Mouse (Mus musculus) midbrain, embryonic 16.5 days (tissue): ENCODE results near the gene Inka1. TPM values are rescaled to one million over a fixed set of nuclear protein-coding genes. Genes with fewer than 3 reads are reported as not detected.
"Not testable (repeated sequence)": the region's sequence is repeated elsewhere in the genome, so short reads cannot be mapped to it uniquely, and the experiment has no call there.

Source experiments
- ATAC-seq: fragments of 200-750 bp; cut with Nextera tagmentation; 2 replicates; pipeline ENCODE4 v1.8.0; 2017; ENCODE audit warnings: moderate TSS enrichment
- H3K27ac ChIP-seq: fragments of 300-500 bp; sonication (generic); 2 replicates; pipeline ENCODE4 v1.5.1; 2014; ENCODE audit warnings: mild to moderate bottlenecking, low read length, mixed read lengths
- H3K27me3 ChIP-seq: fragments of 300-500 bp; sonication (generic); 2 replicates; pipeline ENCODE4 v1.6.1; 2014; ENCODE audit warnings: low read depth, low read length, mixed read lengths; ENCODE audit not compliant: control insufficient read depth, insufficient read depth
- H3K36me3 ChIP-seq: fragments of 300-500 bp; sonication (generic); 2 replicates; pipeline ENCODE4 v1.6.1; 2014; ENCODE audit warnings: mild to moderate bottlenecking, low read length, moderate library complexity, mixed read lengths; ENCODE audit not compliant: control insufficient read depth, insufficient read depth
- H3K4me1 ChIP-seq: fragments of 300-500 bp; sonication (generic); 2 replicates; pipeline ENCODE4 v1.6.1; 2014; ENCODE audit warnings: mild to moderate bottlenecking, low read length, mixed read lengths; ENCODE audit not compliant: control insufficient read depth, insufficient read depth
- H3K4me2 ChIP-seq: fragments of 300-500 bp; sonication (generic); 2 replicates; pipeline ENCODE4 v1.6.1; 2014; ENCODE audit warnings: mild to moderate bottlenecking, low read length, mixed read lengths
- H3K4me3 ChIP-seq: fragments of 300-500 bp; sonication (generic); 2 replicates; pipeline ENCODE4 v1.5.1; 2014; ENCODE audit warnings: low read depth, mild to moderate bottlenecking, low read length, moderate library complexity, mixed read lengths
- H3K9ac ChIP-seq: fragments of 300-500 bp; sonication (generic); 2 replicates; pipeline ENCODE4 v1.6.1; 2014; ENCODE audit warnings: low read depth, low read length, mixed read lengths
- H3K9me3 ChIP-seq: fragments of 300-500 bp; sonication (generic); replicated peaks from 2 replicates; pipeline ENCODE4 v1.6.1; 2014; ENCODE audit warnings: mild to moderate bottlenecking, low read length, mixed read lengths; ENCODE audit not compliant: control insufficient read depth, poor library complexity, severe bottlenecking
- WGBS: fragments of 180-500 bp; shearing (Covaris S2); extraction: QIAGEN DNeasy Blood & Tissue Kit; methylation state at CpG from one replicate; pipeline ENCODE4 v1.1.7; 2014; 5-methylcytosine and 5-hydroxymethylcytosine counted together
- polyA plus RNA-seq: library from polyadenylated mRNA; unstranded; fragments of >200 nt; fragmentation: Nextera tagmentation; extraction: Ambion mirVana; gene quantifications from 2 replicates; pipeline ENCODE4 v1.2.1, GENCODE M21; 2015

Inka1 gene
- polyA plus RNA-seq = 16.7 and 17.6 TPM in 2 replicates

DNA sequence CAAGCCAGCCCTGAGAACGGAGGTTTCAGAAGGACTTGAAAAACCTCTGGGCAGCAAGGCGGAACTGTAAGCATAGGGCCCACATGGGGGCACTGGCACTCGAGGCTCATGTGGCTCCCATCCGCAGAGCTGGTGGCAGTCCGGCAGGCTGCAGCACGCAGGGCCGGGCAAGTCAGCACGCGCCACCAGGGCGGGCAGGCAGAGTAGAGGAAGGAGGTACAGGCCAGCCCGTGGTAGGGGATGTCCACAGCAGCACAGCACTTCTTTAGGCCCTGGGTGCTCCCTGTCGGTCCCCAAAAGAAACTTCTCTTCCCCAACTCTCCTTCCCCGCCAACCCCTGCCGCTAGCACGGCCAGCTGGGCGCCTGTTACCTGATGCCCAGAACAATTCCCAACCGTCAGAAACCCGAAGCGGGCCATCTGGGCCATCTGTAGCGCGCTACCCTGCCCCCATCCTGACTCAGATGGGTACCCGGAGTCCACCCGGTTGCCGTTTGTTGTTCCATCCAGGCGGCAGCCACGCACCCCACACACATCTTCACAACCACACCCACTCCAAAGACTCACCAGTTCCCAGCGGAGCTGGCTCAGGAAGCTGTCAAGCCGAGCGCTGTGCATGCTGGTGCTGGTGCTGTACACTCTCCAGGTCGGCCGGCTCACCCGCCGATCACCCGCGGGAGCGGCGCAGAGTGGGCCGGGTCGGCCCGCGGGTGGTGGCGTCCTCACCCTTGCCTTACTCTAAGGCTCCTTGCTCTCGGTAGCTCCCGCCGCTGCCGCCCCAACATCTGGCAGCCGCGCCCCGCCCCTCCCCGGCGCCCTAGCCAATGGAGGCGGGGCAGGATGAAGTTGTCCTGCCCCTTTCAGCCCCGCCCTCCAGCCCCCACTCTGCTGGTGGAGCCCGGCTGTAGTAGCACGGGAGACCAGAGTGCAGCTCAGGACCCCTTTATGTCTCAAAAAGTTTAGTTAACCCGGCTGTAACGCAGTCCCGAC is at the start of gene Inka1:
Gene Inka1, minus strand, starts transcription at position 749 of the 989 bp plus-strand sequence.
- peak; percentile 79 for ATAC-seq
- WGBS = 1% methylated on average over 57 of the region's 58 CpGs
- H3K9ac ChIP-seq = peak within 1 kb of the TSS; percentile 59
- no peaks in the 10 kb centered on the region for H3K9me3 ChIP-seq
- peak within 1 kb of the TSS; percentile 89 for H3K4me2 ChIP-seq
- H3K4me3 ChIP-seq = peak within 1 kb of the TSS; percentile 49
- peaks cover 10% of the 10 kb centered on the region for H3K4me1 ChIP-seq
- peaks cover 7% of the 10 kb centered on the region for H3K27me3 ChIP-seq
- peak within 1 kb of the TSS; percentile 53 for H3K27ac ChIP-seq
- H3K36me3 ChIP-seq = no peaks in the 10 kb centered on the region

DNA sequence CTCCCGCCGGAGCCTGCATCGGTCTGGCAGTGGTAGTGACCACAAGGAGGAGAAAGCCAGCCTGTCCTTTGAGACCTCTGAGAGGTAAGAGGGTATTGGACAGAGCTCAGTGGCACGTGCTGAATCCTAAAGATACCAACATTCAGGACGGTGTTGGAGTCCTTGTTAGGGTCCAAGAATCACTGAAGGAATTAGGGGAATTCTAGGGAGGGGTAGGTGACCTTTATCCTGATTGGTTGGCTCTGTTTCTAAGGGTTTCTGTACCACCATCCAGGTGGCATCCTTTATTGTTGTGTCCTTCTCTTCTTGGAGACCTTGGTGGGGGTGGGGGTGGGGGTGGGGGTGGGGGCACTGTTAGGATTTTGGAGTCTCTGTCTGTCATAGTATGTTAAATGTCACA is 46.4 kb upstream of the Inka1 start:
- no peak overlapping the region for H3K4me3 ChIP-seq
- H3K9ac ChIP-seq = no peak overlapping the region
- H3K4me2 ChIP-seq = no peak overlapping the region
- ATAC-seq = no peak
- H3K27me3 ChIP-seq = no peaks in the 10 kb centered on the region
- no peaks in the 10 kb centered on the region for H3K4me1 ChIP-seq
- no peaks in the 10 kb centered on the region for H3K9me3 ChIP-seq
- H3K36me3 ChIP-seq = peaks cover 25% of the 10 kb centered on the region
- 89% methylated on average over 5 of the region's 5 CpGs for WGBS
- H3K27ac ChIP-seq = no peak overlapping the region

DNA sequence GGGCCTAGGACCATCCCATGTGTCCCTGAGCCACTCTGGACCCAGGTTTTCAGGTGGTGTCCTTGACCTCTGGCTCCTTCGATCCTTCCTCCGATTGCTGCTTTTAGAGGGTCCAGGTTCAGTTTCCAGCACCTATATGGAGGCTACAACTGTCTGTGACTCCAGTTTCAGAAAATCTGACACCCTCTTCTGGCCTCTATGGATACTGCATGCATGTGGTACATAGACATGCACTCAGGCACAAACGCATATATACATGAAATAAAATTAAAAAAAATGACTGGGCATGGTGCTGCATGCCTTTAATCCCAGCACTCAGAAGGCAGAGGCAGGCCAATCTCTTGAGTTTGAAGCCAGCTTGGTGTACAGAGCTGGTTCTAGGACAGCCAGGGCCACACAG is 42.2 kb upstream of the Inka1 start:
- H3K4me2 ChIP-seq = no peak overlapping the region
- H3K27ac ChIP-seq = no peak overlapping the region
- H3K9me3 ChIP-seq = no peaks in the 10 kb centered on the region
- peaks cover 21% of the 10 kb centered on the region for H3K36me3 ChIP-seq
- H3K4me3 ChIP-seq = no peak overlapping the region
- no peak for ATAC-seq
- no peak overlapping the region for H3K9ac ChIP-seq
- no peaks in the 10 kb centered on the region for H3K4me1 ChIP-seq
- WGBS = 97% methylated on average over 3 of the region's 3 CpGs
- H3K27me3 ChIP-seq = no peaks in the 10 kb centered on the region

DNA sequence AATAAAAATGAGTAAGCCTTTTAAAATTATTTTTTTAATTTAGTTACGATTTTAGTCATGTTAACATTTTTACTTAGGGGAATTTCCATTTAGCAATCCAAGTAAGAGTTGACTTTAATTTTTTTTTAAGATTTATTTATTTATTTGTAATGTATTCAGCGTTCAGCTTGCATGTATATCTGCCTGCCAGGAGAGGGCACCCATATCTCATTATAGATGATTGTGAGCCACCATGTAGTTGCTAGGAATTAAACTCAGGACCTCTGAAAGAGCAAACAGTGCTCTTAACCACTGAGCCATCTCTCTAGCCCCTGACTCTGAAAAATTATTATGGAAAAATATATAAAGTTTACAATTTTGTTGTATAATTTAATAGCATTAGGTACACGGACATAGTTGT is 40.9 kb upstream of the Inka1 start:
- peaks cover 16% of the 10 kb centered on the region for H3K36me3 ChIP-seq
- no peak overlapping the region for H3K9ac ChIP-seq
- H3K4me1 ChIP-seq = no peaks in the 10 kb centered on the region
- H3K4me3 ChIP-seq = no peak overlapping the region
- H3K27me3 ChIP-seq = no peaks in the 10 kb centered on the region
- WGBS = 96% methylated on average over 3 of the region's 3 CpGs
- ATAC-seq = no peak
- no peak overlapping the region for H3K4me2 ChIP-seq
- H3K27ac ChIP-seq = no peak overlapping the region
- H3K9me3 ChIP-seq = no peaks in the 10 kb centered on the region

DNA sequence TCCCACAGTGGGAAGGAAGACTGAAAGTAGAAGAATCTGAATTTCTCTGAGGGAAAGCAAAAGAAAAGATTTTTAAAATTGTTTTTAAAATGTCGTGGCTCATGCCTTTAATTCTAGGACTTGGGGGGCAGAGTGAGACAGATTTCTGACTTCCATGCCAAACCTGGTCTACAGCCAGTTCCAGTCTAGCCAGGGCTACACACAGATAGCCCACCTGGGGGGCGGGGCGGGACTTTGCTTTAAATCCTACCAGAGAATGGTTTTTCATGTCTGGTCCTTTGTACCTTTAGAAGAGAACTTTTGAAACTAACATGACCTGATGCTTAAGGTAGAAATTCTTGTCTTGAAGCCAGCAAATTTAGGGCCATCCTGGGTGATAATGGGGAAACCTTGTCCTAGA is 37.5 kb upstream of the Inka1 start:
- H3K27ac ChIP-seq = no peak overlapping the region
- whole genome bisulfite sequencing = 89% methylated on average over 3 of the region's 3 CpGs
- H3K36me3 ChIP-seq = peaks cover 16% of the 10 kb centered on the region
- no peaks in the 10 kb centered on the region for H3K9me3 ChIP-seq
- H3K4me2 ChIP-seq = no peak overlapping the region
- no peak overlapping the region for H3K9ac ChIP-seq
- no peak overlapping the region for H3K4me3 ChIP-seq
- H3K27me3 ChIP-seq = no peaks in the 10 kb centered on the region
- H3K4me1 ChIP-seq = peaks cover 6% of the 10 kb centered on the region; the same call in 1 of the 2 replicates
- ATAC-seq = no peak

DNA sequence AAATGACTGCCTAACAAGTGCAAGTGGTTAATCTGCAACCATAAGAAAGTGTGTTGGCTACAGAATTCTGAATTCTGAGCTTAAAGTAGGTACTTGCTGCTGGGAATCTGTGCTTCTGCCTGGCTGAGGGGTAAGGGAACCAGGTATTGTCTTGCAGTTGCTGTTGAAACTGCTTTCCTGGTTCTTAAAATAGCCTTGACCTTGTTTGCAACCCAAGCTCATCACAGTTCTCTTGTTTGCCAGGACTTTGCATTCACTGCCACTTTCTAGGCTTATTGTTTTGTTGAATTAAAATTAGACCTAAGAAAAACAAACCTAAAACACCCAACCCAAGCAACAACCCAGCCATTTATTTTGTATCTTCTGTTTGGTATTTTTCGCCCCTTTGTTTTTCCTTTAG is 35.1 kb upstream of the Inka1 start:
- 84% methylated on average over 1 of the region's 1 CpGs for WGBS
- Histone ChIP-seq H3K36me3 (peaks cover 7% of the 10 kb centered on the region), H3K4me2 (no peak overlapping the region), H3K9ac (no peak overlapping the region), H3K9me3 (no peaks in the 10 kb centered on the region), H3K27ac (no peak overlapping the region), H3K27me3 (no peaks in the 10 kb centered on the region), H3K4me1 (peaks cover 6% of the 10 kb centered on the region; the same call in 1 of the 2 replicates), H3K4me3 (no peak overlapping the region)
- ATAC-seq = no peak

DNA sequence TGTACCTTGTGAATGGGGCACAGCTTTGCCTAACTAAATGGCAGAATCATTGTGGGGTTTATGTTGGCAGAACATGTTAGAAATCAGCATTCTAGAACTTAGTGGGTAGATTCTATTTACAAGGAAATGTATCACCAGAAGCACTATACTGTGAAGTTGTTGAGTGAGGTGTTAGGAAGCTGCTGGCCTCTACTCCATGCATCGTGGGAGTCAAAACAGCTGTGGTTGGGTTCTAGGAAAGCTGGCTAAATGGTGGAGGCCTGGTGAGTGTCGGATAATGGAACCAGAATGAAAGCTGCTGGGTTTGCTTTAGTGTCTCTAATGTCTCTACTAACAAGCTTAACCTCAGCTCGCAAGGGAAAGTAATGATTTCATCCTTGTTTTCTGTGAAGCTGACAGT is 31.4 kb upstream of the Inka1 start:
- 77% methylated on average over 3 of the region's 3 CpGs for WGBS
- no peak overlapping the region for H3K9ac ChIP-seq
- H3K4me1 ChIP-seq = peaks cover 6% of the 10 kb centered on the region; the same call in 1 of the 2 replicates
- H3K4me2 ChIP-seq = no peak overlapping the region
- H3K27ac ChIP-seq = no peak overlapping the region
- H3K9me3 ChIP-seq = no peaks in the 10 kb centered on the region
- no peaks in the 10 kb centered on the region for H3K36me3 ChIP-seq
- no peaks in the 10 kb centered on the region for H3K27me3 ChIP-seq
- H3K4me3 ChIP-seq = no peak overlapping the region
- ATAC-seq = no peak

DNA sequence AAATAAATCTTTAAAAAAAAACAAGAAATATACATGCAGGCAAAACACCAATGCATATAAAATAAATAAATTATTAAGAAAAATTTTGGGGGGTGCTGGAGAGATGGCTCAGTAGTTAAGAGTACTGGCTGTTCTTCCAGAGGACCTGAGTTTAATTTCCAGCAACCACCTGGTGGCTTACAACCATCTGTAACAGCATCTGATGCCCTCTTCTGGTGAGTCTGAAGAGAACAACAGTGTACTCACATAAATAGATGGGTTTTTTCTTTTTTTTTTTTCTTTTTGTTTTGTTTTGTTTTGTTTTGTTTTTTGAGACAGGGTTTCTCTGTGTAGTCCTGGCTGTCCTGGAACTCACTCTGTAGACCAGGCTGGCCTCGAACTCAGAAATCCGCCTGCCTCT is 27.9 kb upstream of the Inka1 start:
- H3K4me3 ChIP-seq, H3K27ac ChIP-seq: not testable (repeated sequence)
- 100% methylated on average over 2 of the region's 2 CpGs for WGBS

DNA sequence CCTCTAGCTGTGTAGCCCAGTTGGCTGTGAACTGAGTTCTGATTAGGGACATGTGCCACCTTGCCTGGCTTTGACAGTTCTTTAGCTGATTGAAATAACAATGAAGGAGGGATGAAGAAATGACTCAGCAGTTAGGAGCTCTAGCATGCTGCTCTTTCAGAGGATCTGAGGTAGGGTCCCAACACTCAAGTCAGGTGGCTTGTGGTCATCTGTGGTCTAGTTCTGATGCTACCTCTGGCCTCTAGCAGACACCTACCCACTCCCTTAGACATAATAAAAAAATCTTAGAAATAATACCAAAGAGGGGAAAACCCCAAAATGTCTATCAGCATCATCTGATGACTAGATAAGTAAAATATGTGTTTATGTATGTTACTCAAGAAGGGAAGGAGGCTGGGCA is 24.7 kb upstream of the Inka1 start:
- no peak overlapping the region for H3K4me3 ChIP-seq
- H3K27ac ChIP-seq = no peak overlapping the region
- H3K4me1 ChIP-seq = peaks cover 11% of the 10 kb centered on the region
- ATAC-seq = no peak
- no peak overlapping the region for H3K9ac ChIP-seq
- no peaks in the 10 kb centered on the region for H3K27me3 ChIP-seq
- H3K9me3 ChIP-seq = no peaks in the 10 kb centered on the region
- peaks cover 3% of the 10 kb centered on the region; the same call in 1 of the 2 replicates for H3K36me3 ChIP-seq
- no peak overlapping the region for H3K4me2 ChIP-seq

More for the DNA sequence above, 27.9 kb upstream of the Inka1 start:
- H3K4me2 ChIP-seq, H3K4me1 ChIP-seq, H3K9me3 ChIP-seq, H3K9ac ChIP-seq, H3K27me3 ChIP-seq, ATAC-seq, H3K36me3 ChIP-seq: not testable (repeated sequence)
